Mouse (Mus musculus) monocyte, adult 2 months (primary cell): ENCODE measurements at regions not wholly inside any gene's neighbourhood (a gene's known extent, or its start where the extent isn't known, plus 50 kb on each side); places are given as distances from the start of the nearest gene placed in this dataset.

Source experiments
- DNase-seq, 2 experiments: peaks; one replicate each; pipeline ENCODE4 v3.0.0; 2022; ENCODE audit warnings: low spot score in 2 of 2, low read depth in 1 of 2

DNA sequence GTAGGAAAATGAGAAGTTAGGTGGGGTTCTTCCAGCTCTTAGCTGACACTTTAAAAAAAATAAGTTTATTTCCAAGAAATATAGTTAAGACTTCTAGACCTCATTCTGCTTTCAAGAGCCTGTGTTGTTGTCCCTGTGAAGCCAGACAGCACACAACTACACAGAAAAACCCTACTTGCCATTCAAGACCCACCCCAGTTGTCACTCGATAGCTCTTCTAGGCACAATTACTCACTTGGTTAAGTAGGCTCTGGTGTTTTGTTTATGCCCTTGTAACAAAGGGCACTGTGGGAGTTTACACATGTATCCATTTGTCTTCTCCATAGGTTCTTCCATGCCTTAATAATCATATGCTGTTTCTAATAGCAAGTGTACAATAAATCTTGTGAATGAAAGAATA lies 66.5 kb upstream of the Akirin2 start:
- no peak for DNase-seq

DNA sequence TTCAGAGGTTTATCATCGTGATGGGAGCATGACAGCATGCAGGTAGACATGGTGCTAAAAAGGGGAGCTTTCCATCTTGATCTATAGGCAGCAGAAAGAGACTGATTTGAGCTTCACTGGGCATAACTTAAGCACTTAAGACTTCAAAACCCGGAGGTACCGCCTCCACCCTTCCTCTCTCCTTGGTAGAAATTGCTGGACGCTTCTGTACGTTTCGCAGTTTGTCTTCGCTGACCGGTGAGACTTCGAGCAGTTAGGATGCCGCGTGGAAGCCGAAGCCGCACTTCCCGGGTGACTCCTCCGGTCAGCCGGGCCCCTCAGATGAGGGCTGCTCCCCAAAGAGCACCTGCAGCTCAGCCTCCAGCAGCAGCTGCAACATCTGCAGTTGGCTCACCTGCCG lies 65.2 kb upstream of the Akirin2 start:
- DNase-seq = no peak

- peak; percentile 39 for DNase-seq
These were observed 55.6 kb upstream of the Akirin2 start for GRCm38 (mm10) chr4:34494961-34495723.

DNA sequence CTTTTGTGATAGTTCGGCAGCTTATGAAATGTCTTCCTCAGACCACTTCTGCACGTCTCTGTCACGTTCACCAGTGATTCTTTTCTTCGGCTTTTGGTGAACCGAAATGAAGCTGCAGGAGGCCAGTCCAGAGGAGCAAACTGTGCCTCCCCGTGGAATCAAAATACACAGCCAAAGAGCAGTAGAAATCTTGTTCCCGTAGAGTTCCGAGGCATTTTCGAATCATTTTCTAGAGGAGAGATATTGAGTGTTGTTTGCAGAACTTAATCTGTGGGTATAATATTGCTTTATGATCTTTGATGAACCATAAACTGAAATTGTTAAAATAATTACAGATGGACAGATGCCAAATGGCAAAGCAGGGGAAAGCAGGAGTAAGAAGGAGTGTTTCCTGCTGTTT lies 52.4 kb upstream of the Akirin2 start:
- no peak for DNase-seq

DNA sequence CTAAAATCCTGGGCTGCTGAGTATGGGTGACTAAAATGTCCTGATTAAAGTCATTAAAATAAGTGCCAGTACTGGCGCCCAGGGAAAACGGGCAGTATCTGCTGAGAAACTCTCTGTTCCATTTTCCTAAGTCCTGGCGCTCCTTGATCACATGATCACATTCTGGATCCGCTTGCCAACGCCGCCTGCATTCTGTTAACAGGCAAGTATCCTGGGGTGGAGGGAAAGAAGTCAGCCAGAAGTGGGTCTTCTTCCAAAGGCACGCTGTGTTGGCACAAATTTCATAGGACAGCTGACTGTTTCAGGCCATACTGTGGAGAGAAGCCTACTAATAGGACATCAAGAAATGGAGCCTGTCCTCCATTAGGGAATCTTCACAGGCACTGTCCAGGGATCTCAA lies 52.0 kb upstream of the Akirin2 start:
- no peak for DNase-seq

- no peak for DNase-seq
These were observed 51.0 kb upstream of the Akirin2 start for GRCm38 (mm10) chr4:34499731-34500130.
